Mouse (Mus musculus) brain, adult 2 months (tissue): ENCODE measurements at regions not wholly inside any gene's neighbourhood (a gene's known extent, or its start where the extent isn't known, plus 50 kb on each side); places are given as distances from the start of the nearest gene placed in this dataset.

Source experiments
- DNase-seq: peaks from one replicate; pipeline ENCODE4 v3.0.0; 2011; ENCODE audit warnings: low read depth, low spot score

GRCm38 (mm10) chr6:94816161-94816560, 116.2 kb upstream of the Lrig1 start:
- DNase-seq = no peak

- DNase-seq = no peak
Measured at GRCm38 (mm10) chr6:94814711-94815110, 114.8 kb upstream of the Lrig1 start.

GRCm38 (mm10) chr6:94813481-94814148, 113.7 kb upstream of the Lrig1 start:
- no peak for DNase-seq

- DNase-seq = no peak
Measured at GRCm38 (mm10) chr6:94811846-94812245, 111.9 kb upstream of the Lrig1 start.

GRCm38 (mm10) chr6:94807216-94807615, 107.3 kb upstream of the Lrig1 start:
- DNase-seq = no peak

GRCm38 (mm10) chr6:94806481-94807160, 106.7 kb upstream of the Lrig1 start:
- DNase-seq = peak; percentile 38

- no peak for DNase-seq
Measured at GRCm38 (mm10) chr6:94805685-94806084, 105.7 kb upstream of the Lrig1 start.

- no peak for DNase-seq
Measured at GRCm38 (mm10) chr6:94804284-94804815, 104.4 kb upstream of the Lrig1 start.

- peak; percentile 8 for DNase-seq
Measured at GRCm38 (mm10) chr6:94801039-94801438, 101.1 kb upstream of the Lrig1 start.

GRCm38 (mm10) chr6:94798545-94799211, 98.7 kb upstream of the Lrig1 start:
- DNase-seq = no peak

GRCm38 (mm10) chr6:94795442-94795841, 95.5 kb upstream of the Lrig1 start:
- peak; percentile 39 for DNase-seq

- no peak for DNase-seq
Measured at GRCm38 (mm10) chr6:94793555-94793954, 93.6 kb upstream of the Lrig1 start.

- no peak for DNase-seq
Measured at GRCm38 (mm10) chr6:94792312-94792711, 92.4 kb upstream of the Lrig1 start.

- peak; percentile 11 for DNase-seq
Measured at GRCm38 (mm10) chr6:94789308-94789763, 89.4 kb upstream of the Lrig1 start.

- no peak for DNase-seq
Measured at GRCm38 (mm10) chr6:94783471-94783870, 83.5 kb upstream of the Lrig1 start.

GRCm38 (mm10) chr6:94780621-94781020, 80.7 kb upstream of the Lrig1 start:
- DNase-seq = no peak

- DNase-seq = no peak
Measured at GRCm38 (mm10) chr6:94779854-94780253, 79.9 kb upstream of the Lrig1 start.

GRCm38 (mm10) chr6:94779213-94779612, 79.3 kb upstream of the Lrig1 start:
- no peak for DNase-seq

GRCm38 (mm10) chr6:94778797-94779196, 78.8 kb upstream of the Lrig1 start:
- DNase-seq = no peak

GRCm38 (mm10) chr6:94776585-94776984, 76.6 kb upstream of the Lrig1 start:
- no peak for DNase-seq

- no peak for DNase-seq
Measured at GRCm38 (mm10) chr6:94774871-94775270, 74.9 kb upstream of the Lrig1 start.
